Mouse (Mus musculus) stomach, postnatal 0 days (tissue): Measurements from ENCODE around the gene Tnrc18.

Source experiments
- CTCF ChIP-seq: IDR thresholded peaks from 2 replicates; pipeline ENCODE4 v1.5.1; 2016; ENCODE audit warnings: antibody characterized with exemption, low read depth, mild to moderate bottlenecking, moderate library complexity
- EP300 ChIP-seq: optimal IDR thresholded peaks from 2 replicates; pipeline ENCODE3; 2016; ENCODE audit warnings: antibody characterized with exemption

- TF ChIP-seq CTCF (no peak), EP300 (no peak)
These were observed 85.5 kb downstream of the Tnrc18 start for GRCm38 (mm10) chr5:142731916-142732315.
